Mouse (Mus musculus) cerebellum, postnatal 36 days (tissue): Measurements from ENCODE around the gene Gm11938.
"Not testable (repeated sequence)": the region's sequence is repeated elsewhere in the genome, so short reads cannot be mapped to it uniquely, and the experiment has no call there.

ENCODE experiments used
- DNase-seq, 2 experiments: peaks; one replicate each; pipeline ENCODE4 v3.0.0; 2021 to 2022; ENCODE audit warnings: mixed read lengths in 2 of 2

Gene Gm11938

DNA sequence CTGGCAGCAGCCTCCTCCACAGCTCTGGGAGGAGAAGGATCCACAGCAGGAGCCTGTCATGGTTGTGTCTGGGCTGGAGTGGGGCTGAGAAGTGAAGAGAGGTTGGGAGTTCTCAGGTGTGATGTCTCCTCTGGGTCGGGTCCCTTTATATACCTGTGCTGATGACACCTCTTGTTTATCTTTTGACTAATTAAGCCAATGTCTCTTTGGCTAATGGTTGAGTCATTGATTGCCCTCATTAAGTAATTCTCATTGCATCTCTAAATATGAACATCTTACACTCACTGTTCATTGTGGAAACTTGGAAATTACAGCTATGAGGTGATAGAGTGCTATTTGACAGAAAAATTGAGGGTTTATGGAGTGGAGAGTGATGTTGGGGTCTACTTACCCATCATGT is at the start of gene Gm11938:
Gm11938 (minus strand) TSS at position 101 of the 400 bp plus-strand sequence.
- not testable (repeated sequence) for DNase-seq

DNA sequence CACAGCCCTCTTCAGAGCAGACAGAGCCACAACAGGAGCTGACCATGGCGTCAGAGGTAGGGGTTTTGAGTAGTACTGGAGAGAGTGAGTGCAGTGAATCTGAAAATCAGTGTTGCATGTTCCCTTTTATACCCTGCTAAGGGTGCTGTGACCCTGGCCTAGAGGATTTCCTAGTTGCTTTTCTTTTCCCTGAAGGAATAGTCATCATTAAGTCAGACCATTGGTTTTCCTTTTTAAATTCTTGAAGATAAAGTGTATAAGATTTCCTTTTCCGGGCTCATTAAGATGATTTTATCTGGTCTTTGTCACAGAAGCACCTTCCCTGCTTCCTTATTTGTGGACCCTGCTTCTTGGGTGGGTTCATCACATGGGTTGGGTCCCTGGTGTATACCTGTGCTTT is 47.0 kb upstream of the Gm11938 start, which contains the start of gene Gm11555:
Gm11555 (minus strand) TSS at position 101 of the 400 bp plus-strand sequence.
- DNase-seq = no peak

- DNase-seq = no peak
Measured at GRCm38 (mm10) chr11:99646444-99646843, 43.3 kb upstream of the Gm11938 start.

DNA sequence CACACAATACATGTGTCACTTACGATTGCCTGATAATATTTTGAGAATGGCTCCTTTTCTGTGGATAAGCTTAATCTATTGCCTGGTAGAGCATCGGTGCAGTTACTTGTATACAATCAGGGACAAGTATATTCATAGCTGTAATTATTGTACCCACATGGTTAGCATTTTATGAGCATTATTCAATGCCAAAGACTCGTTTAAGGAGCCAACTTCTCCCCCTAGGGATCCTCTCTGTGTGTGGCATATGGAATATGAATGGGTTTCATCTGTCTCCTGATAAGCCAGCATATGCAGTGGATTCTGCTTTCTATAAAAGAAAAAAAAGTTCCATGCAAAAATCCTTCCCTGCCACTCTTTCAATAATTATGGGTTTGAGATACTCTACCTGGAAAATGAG is 41.2 kb upstream of the Gm11938 start:
- DNase-seq = no peak

DNA sequence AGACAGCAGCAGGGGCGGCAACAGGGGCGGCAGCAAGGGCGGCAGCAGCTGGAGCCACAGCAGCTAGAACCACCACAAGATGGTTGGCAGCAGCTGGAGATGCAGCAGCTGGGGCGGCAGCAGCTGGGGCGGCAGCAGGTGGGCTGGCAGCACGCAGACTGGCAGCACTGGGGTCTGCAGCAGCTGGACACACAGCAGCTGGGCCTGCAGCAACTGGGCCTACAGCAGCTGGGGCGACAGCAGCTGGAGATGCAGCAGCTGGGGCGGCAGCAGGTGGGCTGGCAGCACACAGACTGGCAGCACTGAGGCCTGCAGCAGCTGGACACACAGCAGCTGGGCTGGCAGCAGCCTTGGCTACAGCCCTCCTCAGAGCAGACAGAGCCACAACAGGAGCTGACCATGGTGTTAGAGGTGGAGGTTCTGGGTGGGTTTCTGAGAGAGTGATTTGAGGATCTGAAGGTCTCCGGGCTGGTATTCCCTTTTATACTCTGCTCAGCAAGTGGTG is 40.6 kb upstream of the Gm11938 start, which contains the start of gene Krtap4-7:
Krtap4-7 (minus strand) TSS at position 455 of the 505 bp plus-strand sequence.
- not testable (repeated sequence) for DNase-seq

DNA sequence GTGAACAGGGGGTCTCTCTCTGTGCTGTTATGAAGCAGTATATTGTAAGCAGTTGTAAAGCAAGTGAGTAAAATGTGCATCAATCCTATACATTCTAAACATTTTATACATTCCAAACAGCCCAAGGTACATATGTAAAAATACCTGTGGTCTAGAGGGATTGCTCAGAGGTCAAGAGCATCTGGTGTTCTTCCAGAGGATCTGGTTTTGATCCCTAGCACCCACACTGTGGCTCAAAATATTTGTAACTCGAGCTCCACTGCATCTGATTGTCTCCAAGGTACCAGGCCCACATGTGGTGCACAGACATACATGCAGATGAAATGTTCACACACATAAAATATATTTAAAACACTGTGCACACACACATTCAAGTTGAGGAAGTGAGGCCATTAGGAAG is 37.8 kb upstream of the Gm11938 start:
- DNase-seq = no peak

- DNase-seq = no peak
Measured at GRCm38 (mm10) chr11:99637086-99637485, 34.0 kb upstream of the Gm11938 start.

- DNase-seq = no peak
Measured at GRCm38 (mm10) chr11:99634653-99635134, 31.6 kb upstream of the Gm11938 start, which contains the start of gene Krtap4-2. Gene Krtap4-2, minus strand, starts transcription at chr11:99635084.

GRCm38 (mm10) chr11:99633293-99633692 is 30.2 kb upstream of the Gm11938 start:
- no peak for DNase-seq

GRCm38 (mm10) chr11:99630890-99631289 is 27.8 kb upstream of the Gm11938 start:
- DNase-seq = no peak

DNA sequence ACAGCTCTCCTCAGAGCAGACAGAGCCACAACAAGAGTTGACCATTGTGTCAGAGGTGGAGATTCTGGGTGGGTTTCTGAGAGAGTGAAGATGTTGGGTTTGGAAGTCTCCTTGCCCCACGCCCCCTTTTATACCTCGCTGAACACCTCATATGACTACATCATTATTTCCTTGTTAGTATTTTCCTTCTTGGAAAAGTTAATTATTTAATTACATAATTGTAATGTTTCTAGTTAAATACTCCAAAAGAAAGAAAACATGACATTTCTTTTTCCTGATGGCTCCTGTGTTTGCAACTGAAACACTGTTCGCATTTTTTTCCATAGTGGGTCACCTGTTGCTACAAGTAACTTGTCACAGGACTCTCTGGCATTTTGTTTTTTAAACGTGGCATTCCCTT is 25.0 kb upstream of the Gm11938 start, which contains the start of gene Krtap4-1:
Krtap4-1 (minus strand) TSS at position 101 of the 400 bp plus-strand sequence.
- no peak for DNase-seq

DNA sequence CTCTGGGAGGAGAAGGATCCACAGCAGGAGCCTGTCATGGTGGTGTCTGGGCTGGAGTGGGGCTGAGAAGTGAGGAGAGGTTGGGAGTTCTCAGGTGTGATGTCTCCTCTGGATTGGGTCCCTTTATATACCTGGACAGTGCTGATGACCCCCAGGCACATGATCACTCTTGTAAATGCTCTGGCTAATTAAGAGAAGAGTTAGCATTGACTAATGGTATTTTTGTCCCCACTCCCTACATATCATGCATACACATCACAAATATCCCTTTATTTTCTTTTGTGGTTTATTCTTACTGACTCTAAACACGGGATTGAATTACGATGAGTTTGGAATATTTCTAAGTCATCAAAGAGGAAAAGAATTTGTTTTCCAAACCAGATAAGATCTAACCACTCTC is 17.2 kb upstream of the Gm11938 start, which contains the start of gene Gm11562:
Gm11562 (minus strand) TSS at position 101 of the 400 bp plus-strand sequence.
- DNase-seq = no peak

GRCm38 (mm10) chr11:99614796-99615363 is 11.8 kb upstream of the Gm11938 start, which contains the start of gene Krtap2-4:
Gene Krtap2-4, minus strand, starts transcription at chr11:99614846.
- DNase-seq = no peak

GRCm38 (mm10) chr11:99610089-99610488 is 7.0 kb upstream of the Gm11938 start, which contains the start of gene Gm11937:
Gene Gm11937, minus strand, starts transcription at chr11:99610189.
- not testable (repeated sequence) for DNase-seq

- DNase-seq = peak; percentile 3 to 6
Measured at GRCm38 (mm10) chr11:99609126-99609525, 6.0 kb upstream of the Gm11938 start.

- DNase-seq = not testable (repeated sequence)
Measured at GRCm38 (mm10) chr11:99597742-99598141, 5.4 kb downstream of the Gm11938 start, which contains the start of gene Krtap9-3. Gene Krtap9-3, minus strand, starts transcription at chr11:99598105.

- DNase-seq = no peak
Measured at GRCm38 (mm10) chr11:99590981-99591380, 12.1 kb downstream of the Gm11938 start, which contains the start of gene Krtap1-3. Gene Krtap1-3, minus strand, starts transcription at chr11:99591339.

GRCm38 (mm10) chr11:99585096-99585495 is 18.0 kb downstream of the Gm11938 start:
- DNase-seq = no peak

DNA sequence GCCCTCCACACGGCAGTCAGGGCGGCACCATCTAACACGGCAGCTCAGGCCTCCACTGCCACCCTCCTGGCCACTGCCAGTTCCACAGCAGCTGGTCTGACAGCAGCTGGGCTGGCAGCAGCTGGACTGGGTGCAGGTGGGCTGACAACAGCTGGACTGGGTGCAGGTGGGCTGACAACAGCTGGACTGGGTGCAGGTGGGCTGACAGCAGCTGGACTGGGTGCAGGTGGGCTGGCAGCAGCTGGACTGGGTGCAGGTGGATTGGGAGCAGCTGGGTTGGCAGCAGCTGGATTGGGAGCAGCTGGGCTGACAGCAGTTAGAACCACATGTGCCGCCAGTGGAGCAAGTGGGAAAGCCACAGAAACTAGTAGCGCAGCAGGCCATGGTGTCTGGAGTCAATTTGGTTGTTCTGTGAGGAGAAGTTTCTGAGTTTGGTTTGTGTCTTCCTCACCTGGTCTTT is 19.8 kb downstream of the Gm11938 start, which contains the start of gene Krtap1-4:
Krtap1-4 (minus strand) TSS at position 410 of the 460 bp plus-strand sequence.
- DNase-seq = no peak

DNA sequence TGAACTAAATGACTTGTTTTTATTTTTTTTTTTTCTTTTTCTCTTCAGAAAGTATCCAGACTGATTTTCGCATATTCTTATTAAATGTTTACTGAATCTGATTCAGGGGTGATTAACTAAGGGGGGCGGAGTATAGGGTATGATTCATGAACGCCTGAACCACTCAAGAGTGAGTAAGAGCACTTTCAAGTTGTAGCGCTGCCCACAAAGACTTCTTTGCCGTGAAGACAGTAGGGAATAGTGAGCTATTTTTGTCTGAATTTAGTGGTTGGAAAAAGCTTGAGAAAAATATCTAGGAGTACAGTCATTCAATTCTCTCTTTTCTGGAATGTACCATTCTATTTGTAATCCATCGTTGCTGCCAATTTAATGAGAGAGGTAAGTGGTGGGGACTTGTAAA is 21.5 kb downstream of the Gm11938 start:
- no peak for DNase-seq

DNA sequence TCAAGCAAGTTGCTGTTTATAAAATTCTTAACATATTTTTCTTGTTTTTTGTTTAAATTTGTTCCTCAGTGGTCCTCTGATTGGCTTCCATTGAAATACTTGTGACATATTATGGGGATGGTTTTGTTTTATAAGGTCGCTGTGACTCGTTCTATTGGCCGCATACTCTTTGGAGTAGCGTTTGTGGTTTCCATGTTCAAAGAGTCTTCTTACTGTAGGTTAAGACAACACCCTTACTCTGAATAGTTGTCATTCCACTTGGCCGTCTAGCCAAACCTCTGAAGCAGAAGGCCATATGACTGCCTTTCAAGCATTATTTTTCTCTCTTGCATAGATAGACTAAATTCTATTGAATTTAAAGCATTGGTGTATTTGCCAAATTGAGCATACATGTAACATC is 22.1 kb downstream of the Gm11938 start:
- no peak for DNase-seq

GRCm38 (mm10) chr11:99580636-99581035 is 22.5 kb downstream of the Gm11938 start, which contains the start of gene Krtap1-5:
Gene Krtap1-5, minus strand, starts transcription at chr11:99581016.
- DNase-seq = no peak

- peak; percentile 55 to 63 for DNase-seq
Measured at GRCm38 (mm10) chr11:99574106-99574505, 29.0 kb downstream of the Gm11938 start.

- no peak for DNase-seq
Measured at GRCm38 (mm10) chr11:99573164-99573563, 29.9 kb downstream of the Gm11938 start.
